Mouse (Mus musculus): ENCODE data around the gene Zfp385a. TPM values are rescaled to one million over a fixed set of nuclear protein-coding genes. Genes with fewer than 3 reads are reported as not detected.

Gene Zfp385a
- polyA plus RNA-seq, 1 experiment from 2014 or later, result 3.1 TPM

DNA sequence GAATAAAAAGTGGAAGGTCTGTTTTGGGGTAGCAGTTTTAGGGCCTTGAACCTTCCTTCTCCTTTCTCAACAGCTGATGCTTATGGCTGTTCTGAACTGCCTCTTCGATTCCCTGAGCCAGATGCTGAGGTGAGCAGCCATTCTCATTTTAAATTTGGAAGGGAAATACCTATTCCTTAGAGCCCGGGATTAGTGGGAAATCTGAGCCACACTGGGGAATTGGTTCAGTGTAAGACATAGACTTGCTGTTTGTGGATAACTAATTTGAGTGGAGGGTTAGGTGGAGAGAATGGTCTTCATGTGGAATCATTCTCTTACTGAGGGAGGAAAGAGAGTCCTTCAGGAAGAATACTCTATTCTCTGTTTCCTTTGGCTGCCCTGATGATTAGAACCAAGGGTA lies 45.2 kb downstream of the Zfp385a start:
- ATAC-seq, result no peak
- no peak overlapping the region for H3K4me2 ChIP-seq (replicated peaks; ENCODE audit: low read depth)
- peaks cover 78% of the 10 kb centered on the region for H3K36me3 ChIP-seq (ENCODE audit: control insufficient read depth, insufficient read depth)
- H3K9me3 ChIP-seq (ENCODE audit: control insufficient read depth), result no peaks in the 10 kb centered on the region
- H3K27me3 ChIP-seq (replicated peaks; ENCODE audit: control insufficient read depth, insufficient read depth, low read length), result no peaks in the 10 kb centered on the region
- H3K9ac ChIP-seq (ENCODE audit: low read depth, low read length), result no peak overlapping the region
- H3K4me1 ChIP-seq (replicated peaks; ENCODE audit: control insufficient read depth, insufficient read depth, low read length), result no peaks in the 10 kb centered on the region
- no peak for TF ChIP-seq CTCF (IDR thresholded peaks at IDR 0.05; ENCODE audit: low read depth)
- 85% methylated on average over 2 of the region's 2 CpGs for WGBS
- no peak overlapping the region for H3K4me3 ChIP-seq (ENCODE audit: low read depth, low read length)
- H3K27ac ChIP-seq (ENCODE audit: low read depth, low read length), result no peak overlapping the region; the same call in 1 of the 2 replicates

DNA sequence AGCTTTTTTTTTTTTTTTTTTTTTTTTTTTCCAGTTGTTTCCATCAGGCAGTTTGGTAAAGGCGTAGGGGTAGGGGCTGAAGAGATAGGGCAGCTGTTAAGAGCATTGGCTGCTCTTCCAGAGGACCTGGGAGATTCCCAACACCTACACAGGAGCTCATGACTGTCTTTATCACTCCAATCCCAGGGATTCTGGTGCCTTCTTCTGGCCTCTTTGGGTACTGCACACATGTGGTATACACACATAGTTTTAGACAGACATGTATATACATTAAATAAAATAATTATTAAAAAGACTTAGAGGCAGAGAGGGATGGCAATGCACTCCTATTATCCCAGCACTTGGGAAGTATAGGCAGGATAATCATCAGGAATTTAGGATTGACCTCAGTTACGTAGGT lies 46.5 kb downstream of the Zfp385a start:
- no peaks in the 10 kb centered on the region for H3K4me1 ChIP-seq (replicated peaks; ENCODE audit: control insufficient read depth, insufficient read depth, low read length)
- ATAC-seq, result no peak
- peaks cover 79% of the 10 kb centered on the region for H3K36me3 ChIP-seq (ENCODE audit: control insufficient read depth, insufficient read depth)
- H3K4me2 ChIP-seq (replicated peaks; ENCODE audit: low read depth), result no peak overlapping the region
- TF ChIP-seq CTCF (IDR thresholded peaks at IDR 0.05; ENCODE audit: low read depth), result peak; percentile 40
- WGBS, result 95% methylated on average over 2 of the region's 2 CpGs
- H3K9ac ChIP-seq (ENCODE audit: low read depth, low read length), result no peak overlapping the region
- no peaks in the 10 kb centered on the region for H3K27me3 ChIP-seq (replicated peaks; ENCODE audit: control insufficient read depth, insufficient read depth, low read length)
- no peak overlapping the region for H3K4me3 ChIP-seq (ENCODE audit: low read depth, low read length)
- no peak overlapping the region for H3K27ac ChIP-seq (ENCODE audit: low read depth, low read length)
- no peaks in the 10 kb centered on the region for H3K9me3 ChIP-seq (ENCODE audit: control insufficient read depth)

DNA sequence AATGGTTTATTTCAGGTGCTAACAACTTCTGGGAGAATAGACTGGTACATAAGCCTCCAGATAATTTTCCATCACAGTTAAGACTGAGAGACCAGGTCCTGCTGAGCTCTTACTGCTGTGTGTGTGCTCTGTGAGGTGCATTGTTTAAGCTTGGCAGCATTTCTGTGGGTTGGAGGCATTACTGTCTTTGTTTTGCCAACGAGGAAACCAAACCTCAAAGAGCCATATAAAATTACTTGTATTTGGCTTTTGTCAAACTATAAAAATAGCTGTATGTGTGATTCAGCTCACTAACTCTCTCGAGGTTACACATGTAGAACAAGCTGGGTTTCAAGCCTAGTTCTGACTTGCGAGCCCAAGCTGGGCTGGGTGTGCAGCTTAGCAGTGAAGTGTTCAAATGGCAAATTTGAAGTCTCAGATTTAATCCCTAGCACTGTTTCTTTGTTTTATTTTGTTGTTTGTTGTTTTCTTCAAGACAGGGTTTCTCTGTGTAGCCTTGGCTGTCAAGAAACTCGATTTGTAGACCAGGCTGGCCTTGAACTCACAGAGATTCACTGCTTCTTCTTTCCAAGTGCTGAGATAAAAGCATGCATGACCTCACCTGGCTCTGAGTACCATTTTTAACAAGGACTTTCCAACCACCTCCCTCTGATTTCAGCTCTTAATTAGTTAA lies 47.1 kb downstream of the Zfp385a start:
- H3K36me3 ChIP-seq (ENCODE audit: control insufficient read depth, insufficient read depth), result peaks cover 74% of the 10 kb centered on the region
- no peaks in the 10 kb centered on the region for H3K9me3 ChIP-seq (ENCODE audit: control insufficient read depth)
- no peak overlapping the region for H3K4me3 ChIP-seq (ENCODE audit: low read depth, low read length)
- ATAC-seq, result no peak
- no peak overlapping the region for H3K9ac ChIP-seq (ENCODE audit: low read depth, low read length)
- 90% methylated on average over 4 of the region's 4 CpGs for WGBS
- no peak overlapping the region for H3K27ac ChIP-seq (ENCODE audit: low read depth, low read length)
- H3K4me1 ChIP-seq (replicated peaks; ENCODE audit: control insufficient read depth, insufficient read depth, low read length), result no peaks in the 10 kb centered on the region
- H3K4me2 ChIP-seq (replicated peaks; ENCODE audit: low read depth), result no peak overlapping the region
- H3K27me3 ChIP-seq (replicated peaks; ENCODE audit: control insufficient read depth, insufficient read depth, low read length), result no peaks in the 10 kb centered on the region
- no peak for TF ChIP-seq CTCF (IDR thresholded peaks at IDR 0.05; ENCODE audit: low read depth)

DNA sequence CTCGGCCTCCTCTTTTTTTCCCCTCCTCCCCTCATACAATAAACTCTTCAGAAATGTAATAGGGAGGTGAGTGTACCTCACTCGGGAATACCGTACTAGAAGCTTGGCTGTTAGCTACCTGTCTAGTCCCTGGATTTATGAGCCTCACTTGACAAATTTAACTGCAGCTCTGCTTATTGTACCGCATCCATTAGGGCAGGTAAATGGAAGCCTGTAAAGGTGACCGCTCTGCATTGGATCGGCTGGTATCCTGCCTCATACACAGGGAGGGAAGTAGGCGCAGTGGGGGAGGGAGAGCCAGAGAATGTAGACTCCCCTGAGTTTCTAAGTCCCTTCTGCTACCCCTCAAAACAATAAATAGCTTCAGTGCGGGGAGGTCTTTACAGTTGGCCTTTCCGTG lies 49.0 kb downstream of the Zfp385a start:
- H3K9me3 ChIP-seq (ENCODE audit: control insufficient read depth), result no peaks in the 10 kb centered on the region
- H3K4me3 ChIP-seq (ENCODE audit: low read depth, low read length), result no peak overlapping the region
- H3K27me3 ChIP-seq (replicated peaks; ENCODE audit: control insufficient read depth, insufficient read depth, low read length), result no peaks in the 10 kb centered on the region
- no peak overlapping the region for H3K9ac ChIP-seq (ENCODE audit: low read depth, low read length)
- no peak for ATAC-seq
- no peak for TF ChIP-seq CTCF (IDR thresholded peaks at IDR 0.05; ENCODE audit: low read depth)
- H3K27ac ChIP-seq (ENCODE audit: low read depth, low read length), result no peak overlapping the region
- H3K36me3 ChIP-seq (ENCODE audit: control insufficient read depth, insufficient read depth), result peaks cover 62% of the 10 kb centered on the region
- WGBS, result 86% methylated on average over 9 of the region's 9 CpGs
- no peak overlapping the region for H3K4me2 ChIP-seq (replicated peaks; ENCODE audit: low read depth)
- no peaks in the 10 kb centered on the region for H3K4me1 ChIP-seq (replicated peaks; ENCODE audit: control insufficient read depth, insufficient read depth, low read length)

DNA sequence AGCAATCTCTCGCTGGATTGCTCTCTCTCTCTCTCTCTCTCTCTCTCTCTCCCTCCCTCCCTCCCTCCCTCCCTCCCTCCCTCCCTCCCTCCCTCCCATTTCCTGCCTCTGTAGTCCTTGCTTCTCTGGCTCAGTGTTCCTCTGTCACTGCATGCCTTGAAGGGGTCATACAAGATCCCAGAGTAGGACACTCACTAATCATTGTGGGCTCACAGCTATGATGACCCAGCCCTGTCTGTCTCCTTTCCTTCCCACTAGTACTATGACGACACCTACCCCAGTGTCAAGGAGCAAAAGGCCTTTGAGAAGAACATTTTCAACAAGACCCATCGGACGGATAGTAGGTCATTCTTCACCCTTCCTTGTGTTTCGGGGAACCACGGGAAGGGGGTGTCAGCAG lies 49.5 kb downstream of the Zfp385a start:
- Histone ChIP-seq H3K9ac (ENCODE audit: low read depth, low read length) (no peak overlapping the region), H3K4me3 (ENCODE audit: low read depth, low read length) (no peak overlapping the region), H3K27me3 (replicated peaks; ENCODE audit: control insufficient read depth, insufficient read depth, low read length) (no peaks in the 10 kb centered on the region), H3K4me1 (replicated peaks; ENCODE audit: control insufficient read depth, insufficient read depth, low read length) (0 out of 2 replicates have a peak, but pooled peaks cover under 1% of the 10 kb centered on the region), H3K9me3 (ENCODE audit: control insufficient read depth) (no peaks in the 10 kb centered on the region), H3K27ac (ENCODE audit: low read depth, low read length) (no peak overlapping the region), H3K36me3 (ENCODE audit: control insufficient read depth, insufficient read depth) (peaks cover 59% of the 10 kb centered on the region), H3K4me2 (replicated peaks; ENCODE audit: low read depth) (no peak overlapping the region)
- no peak for TF ChIP-seq CTCF (IDR thresholded peaks at IDR 0.05; ENCODE audit: low read depth)
- 81% methylated on average over 6 of the region's 6 CpGs for WGBS
- ATAC-seq, result no peak

DNA sequence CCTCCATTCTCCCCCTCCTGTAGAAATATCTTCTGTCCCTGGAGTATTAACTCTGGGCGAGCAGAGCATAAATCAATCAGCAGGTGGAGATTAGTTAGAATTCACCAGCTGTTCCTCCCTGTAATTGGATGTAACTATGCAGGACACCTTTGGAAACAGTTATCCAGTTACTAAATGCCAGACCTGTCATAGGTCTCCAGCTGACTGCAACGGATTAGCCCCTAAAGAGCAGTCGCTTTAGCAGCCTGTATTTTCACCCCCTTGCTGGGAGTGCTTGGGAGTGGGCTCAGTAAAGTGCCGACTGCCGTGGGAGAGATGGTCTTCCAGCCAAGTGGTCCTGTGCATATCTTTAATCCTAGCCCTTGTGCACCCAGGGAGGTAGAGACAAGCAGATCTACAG lies 50.3 kb downstream of the Zfp385a start:
- Histone ChIP-seq H3K27me3 (replicated peaks; ENCODE audit: control insufficient read depth, insufficient read depth, low read length) (no peaks in the 10 kb centered on the region), H3K4me1 (replicated peaks; ENCODE audit: control insufficient read depth, insufficient read depth, low read length) (0 out of 2 replicates have a peak, but pooled peaks cover 6% of the 10 kb centered on the region), H3K4me3 (ENCODE audit: low read depth, low read length) (no peak overlapping the region), H3K27ac (ENCODE audit: low read depth, low read length) (no peak overlapping the region; the same call in 1 of the 2 replicates), H3K9ac (ENCODE audit: low read depth, low read length) (no peak overlapping the region), H3K4me2 (replicated peaks; ENCODE audit: low read depth) (no peak overlapping the region), H3K9me3 (ENCODE audit: control insufficient read depth) (no peaks in the 10 kb centered on the region), H3K36me3 (ENCODE audit: control insufficient read depth, insufficient read depth) (peaks cover 56% of the 10 kb centered on the region)
- TF ChIP-seq CTCF (IDR thresholded peaks at IDR 0.05; ENCODE audit: low read depth), result no peak
- ATAC-seq, result no peak
- WGBS, result 58% methylated on average over 5 of the region's 5 CpGs

Data from intestine, postnatal 0 days (tissue).